Mouse (Mus musculus) bone marrow macrophage, adult 2 months (primary cell): ENCODE data around the gene Rb1. TPM values are rescaled to one million over a fixed set of nuclear protein-coding genes. Genes with fewer than 3 reads are reported as not detected.

Source experiments
- H3K27ac ChIP-seq: 2 replicates; pipeline ENCODE4 v1.5.1; 2012; ENCODE audit warnings: low read depth, low read length; ENCODE audit not compliant: insufficient read depth
- H3K4me1 ChIP-seq: 2 replicates; pipeline ENCODE4 v1.6.1; 2012; ENCODE audit warnings: low read length; ENCODE audit not compliant: control insufficient read depth, insufficient read depth
- H3K4me3 ChIP-seq: 2 replicates; pipeline ENCODE4 v1.5.1; 2012; ENCODE audit warnings: mild to moderate bottlenecking, low read length, moderate library complexity; ENCODE audit not compliant: insufficient read depth
- CTCF ChIP-seq: IDR thresholded peaks from 2 replicates; pipeline ENCODE4 v1.5.1; 2012; ENCODE audit warnings: low read depth, mild to moderate bottlenecking, low read length, moderate library complexity
- POLR2A ChIP-seq: IDR thresholded peaks from 2 replicates; pipeline ENCODE4 v1.6.1; 2012; ENCODE audit warnings: mild to moderate bottlenecking, low read depth, low read length, borderline replicate concordance
- polyA plus RNA-seq: library from polyadenylated mRNA; stranded (reverse); fragments of >200 nt; gene quantifications from 2 replicates; pipeline ENCODE4 v1.2.4, GENCODE M21; 2012; ENCODE audit not compliant: missing spikeins, insufficient read depth, insufficient read length

The Rb1 gene
- polyA plus RNA-seq, 1 experiment, result 46.2 TPM

- no peak overlapping the region for H3K4me3 ChIP-seq
- H3K27ac ChIP-seq, result peak overlapping the region; percentile 87; the same call in 1 of the 2 replicates
These were observed 155.4 kb downstream of the Rb1 start for GRCm38 (mm10) chr14:73169926-73170844.

GRCm38 (mm10) chr14:73168605-73169004 lies 157.0 kb downstream of the Rb1 start:
- H3K4me3 ChIP-seq, result no peak overlapping the region
- peak overlapping the region; percentile 89 for H3K27ac ChIP-seq
- TF ChIP-seq CTCF, result no peak
- no peak for TF ChIP-seq POLR2A
- H3K4me1 ChIP-seq, result peaks cover 50% of the 10 kb centered on the region

More at GRCm38 (mm10) chr14:73169926-73170844, 155.4 kb downstream of the Rb1 start:
- peaks cover 65% of the 10 kb centered on the region for H3K4me1 ChIP-seq
- TF ChIP-seq CTCF, result no peak
- TF ChIP-seq POLR2A, result no peak

GRCm38 (mm10) chr14:73165136-73165535 lies 160.5 kb downstream of the Rb1 start:
- TF ChIP-seq CTCF (no peak), POLR2A (no peak)
- peaks cover 28% of the 10 kb centered on the region for H3K4me1 ChIP-seq
- H3K4me3 ChIP-seq, result no peak overlapping the region
- no peak overlapping the region for H3K27ac ChIP-seq

DNA sequence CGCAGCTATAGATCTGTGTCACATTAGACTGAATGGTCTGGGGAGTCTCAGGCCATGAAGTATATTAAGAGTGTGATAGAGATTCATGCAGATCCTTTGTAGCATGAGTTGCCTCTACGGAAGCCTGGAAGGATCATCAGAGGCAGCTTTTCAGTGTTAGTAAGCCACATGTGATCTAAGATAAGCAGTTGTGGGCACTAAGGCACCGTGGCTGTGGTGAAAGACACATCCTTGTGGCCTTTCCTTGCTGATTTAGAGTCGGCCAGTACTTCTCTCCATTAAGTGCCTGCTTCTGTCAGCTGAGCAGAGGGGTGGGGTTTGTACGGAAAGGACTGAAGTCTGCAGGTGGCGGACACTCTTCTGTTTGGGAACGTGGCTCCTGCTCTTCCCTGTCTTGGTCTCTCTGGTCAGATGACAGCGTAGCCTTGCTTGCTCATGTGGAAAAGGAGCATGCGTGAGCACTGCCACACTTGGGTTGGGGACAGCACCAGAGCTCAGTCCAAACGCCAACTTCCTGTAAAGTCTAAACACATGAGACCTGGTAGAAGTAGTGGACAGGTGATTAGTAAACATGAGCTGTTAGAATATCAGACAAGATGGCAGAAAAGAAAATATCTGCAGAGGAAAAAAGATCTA lies 162.1 kb downstream of the Rb1 start:
- H3K4me1 ChIP-seq, result peaks cover 18% of the 10 kb centered on the region

GRCm38 (mm10) chr14:73162192-73162800 lies 163.3 kb downstream of the Rb1 start:
- H3K27ac ChIP-seq, result no peak overlapping the region
- no peak overlapping the region for H3K4me3 ChIP-seq
- H3K4me1 ChIP-seq, result peaks cover 7% of the 10 kb centered on the region
- TF ChIP-seq POLR2A (no peak), CTCF (no peak)

More for the DNA sequence above, 162.1 kb downstream of the Rb1 start:
- no peak overlapping the region for H3K27ac ChIP-seq
- no peak for TF ChIP-seq CTCF
- TF ChIP-seq POLR2A, result no peak
- H3K4me3 ChIP-seq, result no peak overlapping the region

DNA sequence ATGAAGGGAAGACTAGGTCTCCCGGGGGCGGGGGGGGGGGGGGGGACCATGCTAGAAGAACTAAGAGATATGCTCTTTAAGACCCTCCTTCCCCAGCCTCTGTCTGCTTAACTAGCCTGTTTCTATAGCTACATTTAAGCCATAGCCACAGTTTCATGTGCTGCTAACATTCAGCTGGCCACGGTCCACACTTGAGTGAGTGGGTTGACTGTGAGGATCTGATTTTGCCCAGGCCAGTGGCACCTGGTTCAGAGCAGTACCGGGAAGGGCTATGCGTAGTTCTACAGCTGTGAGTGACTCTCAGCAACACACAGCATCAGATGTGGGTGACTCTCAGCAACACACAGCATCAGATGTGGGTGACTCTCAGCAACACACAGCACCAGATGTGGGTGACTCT lies 164.3 kb downstream of the Rb1 start:
- no peak for TF ChIP-seq POLR2A
- no peak for TF ChIP-seq CTCF
- H3K4me1 ChIP-seq, result peaks cover 7% of the 10 kb centered on the region

DNA sequence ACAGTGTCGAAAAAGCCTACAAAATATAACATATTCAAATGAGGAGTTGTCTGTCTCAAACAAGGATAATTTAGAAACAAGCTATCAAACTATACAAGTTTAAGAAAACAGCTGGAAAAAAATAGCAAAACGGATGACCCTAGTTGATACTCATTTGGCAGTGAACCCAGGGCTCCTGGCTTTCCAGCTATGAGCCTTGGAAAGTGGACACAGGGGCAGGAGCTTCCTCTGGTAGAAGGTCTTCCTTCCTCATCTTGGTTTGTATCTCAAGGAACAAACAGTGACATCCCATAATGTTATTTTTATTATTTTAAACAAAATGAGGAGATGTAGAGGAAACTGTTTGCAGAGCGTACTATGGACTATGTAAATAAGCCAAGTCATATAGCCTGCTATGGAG lies 177.5 kb downstream of the Rb1 start:
- Histone ChIP-seq H3K27ac (no peak overlapping the region), H3K4me1 (peaks cover 19% of the 10 kb centered on the region), H3K4me3 (no peak overlapping the region)
- TF ChIP-seq CTCF (no peak), POLR2A (no peak)

More for the DNA sequence above, 164.3 kb downstream of the Rb1 start:
- no peak overlapping the region for H3K27ac ChIP-seq
- H3K4me3 ChIP-seq, result no peak overlapping the region

DNA sequence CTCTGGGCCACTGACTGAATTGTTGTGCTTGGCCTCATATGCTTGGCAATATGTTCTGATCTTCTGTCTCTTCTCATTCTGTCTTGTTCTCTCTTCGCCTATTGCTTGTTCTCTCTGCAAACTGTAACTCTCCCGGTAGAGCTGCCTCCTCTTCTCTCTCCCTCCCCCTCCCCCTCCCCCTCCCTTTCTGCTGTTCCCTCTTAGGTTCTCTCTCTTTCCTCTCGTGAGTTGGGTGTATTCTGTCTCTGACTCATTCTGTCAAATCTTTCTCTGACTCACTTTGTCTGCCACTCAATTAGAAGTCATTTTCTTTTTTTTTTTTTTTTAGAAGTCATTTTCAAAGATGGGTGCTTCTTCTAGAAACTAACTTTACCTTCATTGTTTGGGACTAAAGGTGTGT lies 178.9 kb downstream of the Rb1 start:
- Histone ChIP-seq H3K4me3 (no peak overlapping the region), H3K27ac (0 out of 2 replicates have a peak overlapping the region, but pooled peaks have one; percentile 11), H3K4me1 (peaks cover 21% of the 10 kb centered on the region)
- TF ChIP-seq CTCF (no peak), POLR2A (no peak)

DNA sequence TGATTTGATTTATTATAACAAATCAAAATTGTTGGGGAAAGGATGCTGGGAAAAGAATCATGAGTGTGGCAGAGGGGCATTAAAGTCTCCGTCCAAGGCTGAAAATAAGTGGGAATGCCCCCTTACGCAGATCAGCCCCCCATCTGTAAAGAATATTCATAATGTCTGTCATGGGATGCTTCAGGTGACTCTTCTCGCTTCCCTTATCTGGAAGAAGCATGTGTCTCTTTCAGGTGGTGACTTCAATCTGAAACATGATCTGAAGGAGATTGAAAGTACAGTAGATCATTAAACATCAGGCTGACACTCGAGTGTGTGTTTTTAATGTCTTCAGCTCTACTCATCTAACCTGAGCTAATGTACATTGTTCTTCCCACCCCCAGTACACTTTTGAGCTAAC lies 180.1 kb downstream of the Rb1 start:
- Histone ChIP-seq H3K4me3 (no peak overlapping the region), H3K27ac (no peak overlapping the region), H3K4me1 (peaks cover 26% of the 10 kb centered on the region)
- TF ChIP-seq POLR2A (no peak), CTCF (no peak)
